Mouse (Mus musculus): ENCODE data around the gene Mettl7a3.
"Not testable (repeated sequence)": the region's sequence is repeated elsewhere in the genome, so short reads cannot be mapped to it uniquely, and the experiment has no call there.

- not testable (repeated sequence) for TF ChIP-seq POLR2A (IDR thresholded peaks at IDR 0.05; ENCODE audit: insufficient read length, low read depth); E2F4 (IDR thresholded peaks at IDR 0.05; ENCODE audit: insufficient read depth); TCF12 (IDR thresholded peaks at IDR 0.05; ENCODE audit: insufficient read depth, poor library complexity, severe bottlenecking); USF1 (IDR thresholded peaks at IDR 0.05; ENCODE audit: low read depth); MAX (IDR thresholded peaks at IDR 0.05; ENCODE audit: low read depth)
Measured at GRCm38 (mm10) chr15:100332077-100332961, 2.4 kb upstream of the Mettl7a3 start.

All from myocyte (in vitro differentiated cells).